ENCODE assay signal across 16 mouse cellular contexts in genomic region chr12:63552831-63553230, GRCm38 (mm10).
DNase-seq lines count a peak whose midpoint lies in the region; ATAC-seq and TF ChIP-seq lines count a peak whose summit lies in the region.
"Had no signal": no experiment of that assay in that cellular context is flagged by ENCODE, and none has a peak within 500 bp of the region (broad histone marks: within the 10 kb centered on the region; RNA-seq: fewer than 3 reads in every experiment).

No protein-coding gene starts in this region.

- no peaks in the 10 kb centered on the region for H3K27me3 ChIP-seq in heart, postnatal 0 days (ENCODE audit: control insufficient read depth, insufficient read depth, low read length)
- H3K27me3 ChIP-seq in heart, embryonic 12.5 days (replicated peaks) = no peaks in the 10 kb centered on the region
- no peaks in the 10 kb centered on the region for H3K27me3 ChIP-seq in Patski
- no peaks in the 10 kb centered on the region for H3K27me3 ChIP-seq in myocyte (ENCODE audit: control insufficient read depth, insufficient read depth, insufficient read length)
- H3K27me3 ChIP-seq: forebrain, embryonic 15.5 days; kidney, embryonic 15.5 days; midbrain, embryonic 13.5 days had no signal

- H3K4me3 ChIP-seq in heart, postnatal 0 days (ENCODE audit: low read depth, low read length) = peak overlapping the region; percentile 28
- no peak overlapping the region for H3K4me3 ChIP-seq in heart, embryonic 12.5 days
- peak overlapping the region; percentile 4 for H3K4me3 ChIP-seq in myocyte
- H3K4me3 ChIP-seq: forebrain, embryonic 15.5 days; kidney, embryonic 15.5 days; limb, embryonic 10.5 days; midbrain, embryonic 13.5 days had no signal

- POLR2A ChIA-PET in Patski (lab: Charles Lee) = no interaction called here

- CTCF ChIA-PET in Patski (lab: Charles Lee) = no interaction called here

- no peak for TF ChIP-seq CTCF in heart, postnatal 0 days (IDR thresholded peaks at IDR 0.05; ENCODE audit: low read depth)
- TF ChIP-seq CTCF in Patski (IDR thresholded peaks at IDR 0.05) = no peak

- no peaks in the 10 kb centered on the region for H3K4me1 ChIP-seq in heart, postnatal 0 days (ENCODE audit: control insufficient read depth, insufficient read depth)
- no peaks in the 10 kb centered on the region for H3K4me1 ChIP-seq in heart, embryonic 12.5 days (replicated peaks)
- H3K4me1 ChIP-seq: forebrain, embryonic 15.5 days; kidney, embryonic 15.5 days; limb, embryonic 10.5 days; midbrain, embryonic 13.5 days had no signal

- no peak for TF ChIP-seq POLR2A in myocyte (IDR thresholded peaks at IDR 0.05; ENCODE audit: insufficient read length, low read depth)

- no peak for TF ChIP-seq EP300 in heart, postnatal 0 days (IDR thresholded peaks at IDR 0.05; ENCODE audit: low read depth)

- ATAC-seq in heart, postnatal 0 days (ENCODE audit: insufficient read depth, low read depth) = no peak
- ATAC-seq in heart, embryonic 12.5 days (ENCODE audit: insufficient number of reproducible peaks, low FRiP score) = no peak
- ATAC-seq in Patski = peak; percentile 26
- no peak for ATAC-seq in monocyte, adult 5-6 weeks (replicated peaks; ENCODE audit: insufficient number of reproducible peaks, low FRiP score, low TSS enrichment, poor library complexity, severe bottlenecking)
- ATAC-seq: forebrain, embryonic 15.5 days; hindbrain, embryonic 16.5 days; midbrain, embryonic 13.5 days had no signal

- WGBS in heart, postnatal 0 days = 25% methylated on average over 4 of the region's 4 CpGs
- 44% methylated on average over 4 of the region's 4 CpGs for WGBS in heart, embryonic 12.5 days

- in situ Hi-C loops in Patski (cut with MboI; ENCODE audit: low pct_unique_long_range_greater_than_20kb) = no loop called here

- no peaks in the 10 kb centered on the region for H3K79me2 ChIP-seq in myocyte (ENCODE audit: control insufficient read depth, insufficient read depth)

- peak; percentile 30 for DNase-seq in heart, postnatal 0 days (ENCODE audit: low spot score)
- DNase-seq in A20 (ENCODE audit: low read depth, low spot score) = peak; percentile 78
- no peak for DNase-seq in Patski (ENCODE audit: low read depth, low spot score)
- DNase-seq in kidney, postnatal 4 days = no peak
- DNase-seq: adrenal gland, adult 8-10 months; cerebellum, adult 8-10 months; right cerebral cortex, postnatal 25 days had no signal

- H3K9me3 ChIP-seq in heart, postnatal 0 days (replicated peaks; ENCODE audit: control insufficient read depth, low read length) = no peaks in the 10 kb centered on the region
- H3K9me3 ChIP-seq in heart, embryonic 12.5 days (replicated peaks) = no peaks in the 10 kb centered on the region
- H3K9me3 ChIP-seq: forebrain, embryonic 15.5 days; kidney, embryonic 15.5 days; limb, embryonic 10.5 days; midbrain, embryonic 13.5 days had no signal

- H3K27ac ChIP-seq in heart, postnatal 0 days (ENCODE audit: low read depth) = no peak overlapping the region
- H3K27ac ChIP-seq in heart, embryonic 12.5 days (ENCODE audit: poor library complexity, severe bottlenecking) = no peak overlapping the region
- H3K27ac ChIP-seq: forebrain, embryonic 15.5 days; kidney, embryonic 15.5 days; limb, embryonic 10.5 days; liver, embryonic 14.5 days; midbrain, embryonic 13.5 days had no signal

- no peak overlapping the region for H3ac ChIP-seq in myocyte (ENCODE audit: control insufficient read depth, insufficient read length)

- H3K4me2 ChIP-seq in heart, postnatal 0 days (ENCODE audit: low read depth, low read length) = peak overlapping the region; percentile 48
- H3K4me2 ChIP-seq in heart, embryonic 12.5 days = no peak overlapping the region
- peak overlapping the region; percentile 54 for H3K4me2 ChIP-seq in myocyte (ENCODE audit: low read depth)
- H3K4me2 ChIP-seq: forebrain, embryonic 15.5 days; kidney, embryonic 15.5 days; midbrain, embryonic 13.5 days had no signal

- H3K9ac ChIP-seq in heart, postnatal 0 days (replicated peaks; ENCODE audit: low read depth, low read length) = no peak overlapping the region
- no peak overlapping the region for H3K9ac ChIP-seq in heart, embryonic 12.5 days
- H3K9ac ChIP-seq: forebrain, embryonic 15.5 days; kidney, embryonic 15.5 days; liver, embryonic 14.5 days; midbrain, embryonic 13.5 days had no signal

- H3K36me3 ChIP-seq in heart, postnatal 0 days (replicated peaks; ENCODE audit: control insufficient read depth, insufficient read depth, low read length) = no peaks in the 10 kb centered on the region
- H3K36me3 ChIP-seq in heart, embryonic 12.5 days = no peaks in the 10 kb centered on the region
- no peaks in the 10 kb centered on the region for H3K36me3 ChIP-seq in myocyte (ENCODE audit: control insufficient read depth, insufficient read depth)
- H3K36me3 ChIP-seq: forebrain, embryonic 15.5 days; kidney, embryonic 15.5 days; limb, embryonic 10.5 days; midbrain, embryonic 13.5 days had no signal

TF ChIP-seq in myocyte, 11 proteins besides CTCF, POLR2A, EP300 and RAD21:
- no peak for TF ChIP-seq MYOD1 (IDR thresholded peaks at IDR 0.05; ENCODE audit: control insufficient read depth in 1 of 3, insufficient read length in 2 of 3, low read depth in 2 of 3)
- no peak for TF ChIP-seq TCF3 (IDR thresholded peaks at IDR 0.05; ENCODE audit: insufficient read length, low read depth)
- TF ChIP-seq USF1 (IDR thresholded peaks at IDR 0.05; ENCODE audit: low read depth) = no peak
- TF ChIP-seq CEBPB (IDR thresholded peaks at IDR 0.05; ENCODE audit: insufficient read depth, poor library complexity, severe bottlenecking) = no peak
- no peak for TF ChIP-seq SRF (IDR thresholded peaks at IDR 0.05; ENCODE audit: control insufficient read depth, insufficient read length, low read depth)
- no peak for TF ChIP-seq POLR2AphosphoS2 (IDR thresholded peaks at IDR 0.05; ENCODE audit: insufficient read length, low read depth)
- TF ChIP-seq E2F4 (IDR thresholded peaks at IDR 0.05; ENCODE audit: insufficient read depth) = no peak
- TF ChIP-seq MAX (IDR thresholded peaks at IDR 0.05; ENCODE audit: low read depth) = no peak
- TF ChIP-seq REST (IDR thresholded peaks at IDR 0.05; ENCODE audit: insufficient read depth, insufficient read length) = no peak
- TF ChIP-seq MYOG (IDR thresholded peaks at IDR 0.05; ENCODE audit: control insufficient read depth in 1 of 3, insufficient read depth in 1 of 3, insufficient read length in 2 of 3, low read depth in 2 of 3) = no peak
- no peak for TF ChIP-seq TCF12 (IDR thresholded peaks at IDR 0.05; ENCODE audit: insufficient read depth, poor library complexity, severe bottlenecking)

Comparison
In these comparisons a context has a peak if more than half of its experiments do, and no peak if none do; other contexts are left out.
1. DNase-seq: peak in heart, postnatal 0 days (single experiment) and A20 (single experiment); none in Patski (single experiment) and kidney, postnatal 4 days (0 of 2).